Mouse (Mus musculus) gastrocnemius, postnatal 25 days (tissue): ENCODE measurements around the gene Rom1. TPM values are rescaled to one million over a fixed set of nuclear protein-coding genes. Genes with fewer than 3 reads are reported as not detected.

Experiments
- DNase-seq: peaks from one replicate; pipeline ENCODE4 v3.0.0; 2022
- total RNA-seq, 2 experiments: library from RNA; stranded (reverse); gene quantifications; 1 replicate in 1 of 2; 2 replicates in 1 of 2; pipeline ENCODE4 v1.2.3; 2021

Gene Rom1
- total RNA-seq, 2 experiments from 2014 or later, result 6.7 to 18.4 TPM

DNA sequence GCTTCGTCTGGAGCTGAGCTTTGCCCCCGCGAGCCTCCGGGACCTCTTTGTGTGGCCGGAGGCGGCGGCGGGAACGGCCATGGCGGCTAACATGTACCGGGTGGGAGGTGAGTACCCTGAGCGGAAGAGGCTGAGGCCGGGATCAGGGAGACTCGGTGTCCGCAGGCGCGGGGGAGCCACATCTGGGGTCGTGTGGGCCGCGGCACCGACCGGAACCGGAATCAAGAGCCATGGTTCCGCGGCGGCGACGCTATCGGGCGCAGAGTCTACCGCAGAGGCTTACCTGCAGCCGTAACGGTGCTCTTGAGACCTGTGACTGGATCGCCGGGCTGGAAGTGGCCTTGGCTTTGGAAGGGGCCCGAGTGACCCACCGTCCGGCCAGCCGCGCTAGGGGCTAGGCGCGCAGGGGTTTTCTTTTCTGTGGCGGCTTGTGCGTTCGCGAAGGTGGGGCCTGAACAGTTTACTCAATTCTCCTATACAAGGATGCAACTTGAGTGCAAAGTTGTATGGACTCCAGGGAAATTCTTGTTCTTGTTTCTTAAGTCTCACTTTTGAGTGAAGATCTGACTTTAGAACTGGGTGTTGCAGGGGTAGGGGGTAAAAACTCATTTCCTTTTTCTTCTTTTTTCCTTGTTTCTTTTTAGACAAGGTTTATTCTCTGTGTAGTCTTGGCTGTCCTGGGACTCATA lies 13.3 kb upstream of the Rom1 start:
- DNase-seq, result no peak

DNA sequence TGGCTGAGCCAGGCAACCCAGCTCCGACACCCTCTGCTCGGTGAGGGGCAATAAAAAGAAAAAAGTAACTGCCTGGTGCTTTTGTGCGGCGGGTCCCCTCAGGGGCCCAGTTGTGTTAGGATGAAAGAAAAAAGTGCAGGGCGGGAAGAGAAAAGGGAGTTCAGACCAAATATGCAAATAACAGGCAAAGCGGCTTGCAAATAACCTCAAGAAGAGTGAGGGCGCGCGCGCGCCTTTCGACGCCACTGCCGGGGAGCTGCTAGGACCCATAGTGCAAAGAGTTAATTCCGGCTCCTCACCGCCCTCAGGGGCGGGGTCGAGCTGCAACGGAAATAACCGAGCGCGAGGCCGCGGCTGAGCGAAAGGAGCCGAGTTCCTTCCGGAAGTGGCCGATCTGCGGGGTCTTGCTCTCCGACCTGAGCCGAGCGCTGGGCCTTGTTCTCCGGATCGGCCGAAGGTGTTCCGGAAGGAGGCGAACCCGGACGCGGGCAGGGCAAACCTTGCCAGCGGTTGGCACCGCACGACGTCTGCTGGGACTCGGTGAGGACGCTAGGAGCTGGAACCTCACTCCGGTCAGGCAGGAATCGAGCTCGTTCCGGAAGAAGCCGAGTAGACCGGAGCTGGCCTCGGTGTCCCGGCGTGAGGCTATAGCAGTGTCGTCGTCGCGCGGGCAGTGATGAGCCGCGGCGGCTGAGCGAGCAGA lies 12.5 kb upstream of the Rom1 start, which contains the start of gene Mta2:
Mta2 (plus strand) TSS at position 361 of the 703 bp plus-strand sequence.
- DNase-seq, result peak; percentile 97

DNA sequence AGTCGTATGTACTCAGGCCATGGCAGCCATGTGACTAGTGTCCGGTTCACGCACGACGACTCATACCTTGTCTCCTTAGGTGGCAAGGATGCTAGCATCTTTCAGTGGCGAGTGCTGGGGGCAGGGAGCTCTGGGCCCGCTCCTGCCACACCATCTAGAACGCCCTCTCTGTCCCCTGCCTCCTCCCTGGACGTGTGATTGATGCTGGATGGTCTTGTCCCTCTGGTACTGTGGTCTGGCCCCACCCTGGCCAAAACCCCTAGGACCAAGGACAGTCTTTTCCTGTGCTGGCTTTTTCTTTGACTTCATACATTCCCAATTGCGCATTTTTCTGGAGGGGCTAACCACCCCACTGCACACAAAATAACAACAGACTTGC lies 12.0 kb upstream of the Rom1 start:
- no peak for DNase-seq

DNA sequence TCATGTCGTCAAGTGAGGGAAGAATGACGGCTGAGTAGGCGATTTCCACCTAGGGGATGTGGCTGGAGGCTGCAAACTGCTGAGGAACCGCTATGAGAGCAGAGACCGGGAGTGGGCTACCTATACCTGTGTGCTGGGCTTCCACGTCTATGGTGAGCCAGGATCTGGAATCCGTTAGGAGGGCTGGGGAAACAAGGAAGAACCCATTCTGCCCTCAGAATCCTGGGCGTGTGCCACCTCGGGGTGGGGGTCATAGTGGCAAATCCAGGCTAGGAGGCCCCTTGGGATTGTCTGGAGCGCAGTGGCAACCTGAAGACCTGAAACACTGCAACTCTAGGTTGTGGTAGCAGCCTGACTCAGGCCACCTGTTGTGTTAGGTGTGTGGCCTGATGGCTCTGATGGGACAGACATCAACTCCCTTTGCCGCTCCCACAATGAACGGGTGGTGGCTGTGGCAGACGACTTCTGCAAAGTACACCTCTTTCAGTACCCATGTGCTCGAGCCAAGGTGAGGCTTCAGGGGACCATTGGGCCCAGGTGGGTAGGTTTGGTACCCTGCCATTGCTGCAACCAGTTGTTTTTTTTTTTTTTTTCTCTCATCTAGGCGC lies 11.5 kb upstream of the Rom1 start:
- no peak for DNase-seq

DNA sequence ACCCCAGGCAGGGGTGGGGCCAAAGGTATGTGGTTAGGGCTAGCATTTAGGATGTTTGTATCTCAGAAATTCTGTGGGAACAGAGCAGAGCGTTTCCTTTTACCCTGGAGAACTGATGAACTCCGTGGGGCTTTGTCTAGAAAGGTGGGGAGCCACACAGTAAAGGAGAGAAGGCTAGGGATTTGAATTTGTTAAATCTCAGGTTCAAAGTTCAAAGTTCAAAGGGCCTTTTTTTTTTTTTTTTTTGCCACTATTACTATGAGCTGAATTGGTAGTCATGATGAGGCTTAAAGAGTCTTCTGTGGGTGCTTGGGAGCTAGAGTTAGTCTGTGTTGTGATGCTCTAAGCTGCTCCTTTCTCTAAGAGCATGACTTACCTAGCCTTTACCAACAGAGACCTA lies 7.6 kb upstream of the Rom1 start:
- DNase-seq, result no peak

DNA sequence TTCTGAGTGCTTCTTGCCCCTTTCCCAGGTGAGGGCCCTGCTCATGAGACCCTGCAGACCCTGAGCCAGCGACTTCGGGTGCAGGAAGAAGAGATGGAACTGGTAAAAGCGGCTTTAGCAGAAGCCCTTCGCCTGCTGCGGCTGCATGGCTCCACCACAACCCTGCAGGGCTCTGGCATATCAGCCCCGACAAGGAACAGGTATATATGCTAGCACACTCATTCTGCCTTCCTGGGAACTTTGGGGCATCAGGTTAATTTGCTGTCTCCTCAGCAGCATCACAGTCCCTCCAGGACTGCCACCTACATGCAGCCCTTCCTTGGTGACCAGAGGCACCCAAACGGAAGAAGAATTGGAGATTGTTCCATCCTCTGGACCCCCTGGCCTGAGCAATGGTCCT lies 1.6 kb upstream of the Rom1 start:
- DNase-seq, result no peak

DNA sequence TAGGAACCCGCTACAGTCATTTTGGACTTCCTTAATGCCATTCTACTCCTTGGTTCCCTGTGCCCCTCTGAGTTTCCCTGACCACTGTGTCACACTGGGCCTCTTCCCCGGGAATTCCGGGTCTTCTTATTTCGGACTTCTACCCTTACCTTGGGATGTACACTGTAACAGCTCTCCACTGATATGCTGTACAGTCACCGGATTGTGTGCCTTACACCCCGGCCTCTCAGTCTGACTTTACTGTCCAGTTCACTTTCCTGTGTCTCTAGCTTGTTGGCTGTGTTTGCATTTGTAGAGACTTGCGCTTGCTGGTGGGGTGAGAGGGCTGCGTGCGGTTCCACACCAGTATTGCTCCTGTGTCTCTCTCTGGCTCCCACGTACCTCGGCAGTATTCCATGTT lies 961 bp upstream of the Rom1 start:
- DNase-seq, result no peak

DNA sequence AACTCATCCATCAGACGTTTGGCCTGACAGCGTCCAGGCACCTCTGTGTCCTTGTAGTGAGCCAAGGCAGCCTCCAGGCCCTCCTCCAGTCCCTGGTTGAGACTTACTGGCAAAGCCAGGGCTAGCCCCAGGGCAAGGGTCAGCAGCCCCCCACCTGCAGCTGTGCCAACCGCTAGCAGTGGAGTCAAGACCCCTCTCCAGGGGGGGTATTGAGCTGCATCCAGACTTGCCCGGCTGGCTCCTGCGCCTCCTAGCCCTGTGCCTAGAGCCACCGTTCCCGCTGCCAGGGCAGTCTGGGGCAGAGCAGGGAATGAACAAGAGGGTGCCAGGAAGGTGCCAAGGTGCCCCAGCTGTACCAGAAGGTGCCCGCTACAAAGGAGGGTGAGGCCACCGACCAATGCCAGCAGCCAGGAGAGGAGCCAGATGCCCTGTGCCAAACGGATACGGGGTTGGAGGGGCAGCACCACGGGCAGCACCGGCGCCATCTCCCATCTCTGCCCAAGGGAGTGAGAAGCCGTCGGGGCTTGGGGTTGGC lies 400 bp downstream of the Rom1 start:
- DNase-seq, result no peak

DNA sequence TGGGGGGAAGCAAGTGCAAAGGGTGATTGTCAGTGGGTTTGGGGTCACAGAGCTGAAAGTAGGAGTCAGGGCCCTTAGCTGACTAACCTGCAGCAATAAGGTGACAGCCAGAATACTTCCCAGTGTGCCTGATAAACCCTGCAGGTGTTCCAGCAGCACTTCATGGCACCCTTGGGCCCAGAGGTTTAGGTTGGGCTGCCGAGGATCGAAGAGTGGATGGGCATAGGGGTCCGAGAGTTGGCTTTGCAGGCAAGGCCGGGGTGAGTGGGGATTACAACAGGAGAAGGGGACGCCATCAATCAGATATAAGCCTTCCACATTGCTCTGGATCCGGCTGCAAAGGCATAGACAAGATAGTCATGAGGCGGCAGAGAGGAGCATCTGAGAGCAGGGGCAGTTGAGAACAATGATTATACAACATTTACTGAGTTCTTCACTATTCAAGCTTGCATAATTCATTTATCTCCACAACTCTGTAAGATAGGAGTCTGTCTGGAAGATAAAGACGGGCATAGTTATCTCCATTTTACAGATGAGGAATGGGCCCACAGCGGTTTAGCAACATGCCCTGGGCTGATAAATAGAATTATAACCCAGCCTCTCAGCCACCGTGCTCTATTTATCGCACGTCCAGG lies 1.1 kb downstream of the Rom1 start:
- no peak for DNase-seq

DNA sequence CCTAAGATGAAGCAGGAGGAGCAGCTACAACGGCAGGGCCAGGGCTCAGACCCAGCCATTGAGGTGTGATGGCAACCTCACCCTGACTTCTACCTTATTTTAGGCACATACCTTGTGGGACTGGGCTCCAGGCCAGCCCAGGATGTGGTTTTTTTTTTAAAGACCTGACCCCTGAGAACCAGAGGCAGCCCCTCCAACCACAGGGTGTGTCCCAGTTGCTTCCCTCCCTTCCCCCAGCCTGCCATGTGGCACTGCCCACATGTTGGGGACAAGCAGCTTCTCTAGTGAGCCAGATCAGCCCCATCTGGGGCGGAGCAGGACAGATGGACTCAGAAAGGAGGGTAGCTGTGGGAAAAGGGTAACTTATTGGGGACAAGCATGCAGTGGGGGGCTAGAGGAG lies 2.4 kb downstream of the Rom1 start:
- DNase-seq, result no peak

DNA sequence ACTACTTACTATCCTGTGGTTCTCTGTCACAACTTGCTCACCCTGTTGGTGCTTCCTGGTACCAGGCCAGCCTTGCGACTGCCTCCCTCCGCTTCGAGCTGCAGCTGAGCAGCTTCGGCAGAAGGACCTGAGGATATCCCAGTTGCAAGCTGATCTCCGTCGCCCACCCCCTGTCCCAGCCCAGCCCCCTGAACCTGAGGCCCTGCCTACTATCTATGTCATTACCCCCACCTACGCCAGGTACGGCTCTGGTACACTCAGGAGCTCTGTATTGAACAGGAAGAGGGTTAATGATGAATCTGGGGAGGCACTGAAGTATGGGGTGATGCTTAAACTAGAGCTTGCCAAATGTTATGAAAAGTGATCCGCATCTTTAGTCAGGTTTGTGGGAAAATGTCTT lies 7.4 kb downstream of the Rom1 start:
- no peak for DNase-seq

DNA sequence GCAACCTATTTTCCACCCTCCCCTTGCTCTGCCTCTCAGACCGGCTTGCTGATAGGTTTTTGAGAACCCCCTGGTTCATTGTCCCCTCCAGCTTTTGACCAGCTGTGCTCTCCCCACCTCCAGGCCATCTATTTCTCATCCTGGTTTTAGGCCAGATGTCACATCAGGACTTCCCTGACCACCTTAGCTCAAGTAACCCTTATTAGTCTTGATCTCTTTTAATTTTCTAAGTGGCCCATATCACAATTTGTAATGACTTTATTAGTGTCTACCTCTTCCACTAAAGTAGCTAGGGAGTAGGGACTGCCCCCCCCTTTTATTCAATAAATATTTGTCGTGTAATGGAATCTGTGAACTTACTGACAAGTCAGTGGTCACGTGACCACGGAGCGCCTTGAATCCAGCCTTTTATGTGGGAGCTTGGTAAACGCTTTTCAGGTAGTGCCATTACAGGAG lies 8.3 kb downstream of the Rom1 start:
- no peak for DNase-seq

DNA sequence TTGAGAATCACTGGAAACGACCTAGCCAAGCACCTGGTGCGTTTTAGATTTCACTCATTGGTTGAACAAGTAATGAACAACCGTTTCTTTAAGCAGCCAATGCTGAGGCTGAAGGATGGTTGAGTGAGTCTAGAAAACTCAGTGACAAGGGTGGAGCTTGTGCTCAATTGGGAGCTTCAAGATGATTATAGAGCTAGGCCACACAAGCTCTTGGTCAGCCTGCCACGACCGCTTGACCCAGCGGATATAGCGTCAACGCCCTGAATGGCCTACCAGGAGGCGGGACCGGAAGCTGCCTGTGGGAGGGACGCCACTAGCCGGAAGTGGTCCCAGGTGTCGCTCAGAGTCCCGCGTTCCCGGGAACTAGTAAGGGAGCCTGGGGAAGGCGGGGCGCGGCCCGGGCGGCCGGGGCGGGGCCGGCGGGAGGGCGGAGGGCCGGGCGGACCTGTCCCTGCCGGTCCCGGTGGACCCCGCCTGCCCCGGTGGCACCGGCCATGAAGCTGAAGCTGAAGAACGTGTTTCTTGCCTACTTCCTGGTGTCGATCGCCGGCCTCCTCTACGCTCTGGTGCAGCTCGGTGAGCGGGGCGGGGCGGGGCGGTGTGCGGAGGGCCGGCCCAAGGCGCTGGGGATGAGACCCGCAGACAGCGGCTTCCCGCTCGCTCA lies 9.0 kb downstream of the Rom1 start, which contains the start of gene B3gat3:
B3gat3 (plus strand) TSS at position 302 of the 664 bp plus-strand sequence.
- DNase-seq, result peak; percentile 95

DNA sequence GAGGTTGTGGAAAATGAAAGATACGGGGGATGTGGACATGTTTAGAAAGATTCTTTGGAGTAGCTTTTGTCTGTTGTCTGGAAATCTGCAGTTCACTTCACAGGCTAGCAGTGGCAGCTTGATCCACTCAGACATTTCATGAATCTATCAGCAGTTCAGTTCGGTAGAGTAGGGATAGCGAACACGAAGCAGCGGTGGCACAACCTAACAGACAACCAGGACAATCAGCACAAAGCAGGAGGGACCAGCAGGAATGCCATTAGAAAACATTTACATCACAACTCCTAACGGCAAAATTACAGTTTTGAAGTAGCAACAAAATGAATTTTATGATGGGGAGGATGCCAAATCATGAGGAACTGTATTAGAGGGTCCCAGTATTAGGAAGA lies 9.5 kb downstream of the Rom1 start:
- no peak for DNase-seq

DNA sequence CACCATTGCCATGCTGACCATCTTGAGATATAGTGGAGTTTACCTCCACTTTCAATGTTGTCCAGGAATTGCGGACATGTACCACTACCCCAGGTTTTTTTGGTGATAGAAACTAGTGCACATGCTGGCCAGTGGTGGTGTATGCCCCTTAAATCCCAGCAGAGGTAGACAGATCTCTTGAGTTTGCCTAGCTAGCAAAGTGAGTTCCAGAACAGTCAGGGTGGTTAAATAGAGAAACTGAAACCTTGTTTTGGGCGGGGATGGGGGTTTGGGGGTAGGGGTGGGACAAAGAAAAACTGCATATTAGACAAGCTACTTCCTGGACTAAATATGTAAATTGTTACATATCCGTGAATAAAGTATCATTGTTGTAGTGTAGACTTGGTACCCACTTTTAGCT lies 10.2 kb downstream of the Rom1 start:
- no peak for DNase-seq

DNA sequence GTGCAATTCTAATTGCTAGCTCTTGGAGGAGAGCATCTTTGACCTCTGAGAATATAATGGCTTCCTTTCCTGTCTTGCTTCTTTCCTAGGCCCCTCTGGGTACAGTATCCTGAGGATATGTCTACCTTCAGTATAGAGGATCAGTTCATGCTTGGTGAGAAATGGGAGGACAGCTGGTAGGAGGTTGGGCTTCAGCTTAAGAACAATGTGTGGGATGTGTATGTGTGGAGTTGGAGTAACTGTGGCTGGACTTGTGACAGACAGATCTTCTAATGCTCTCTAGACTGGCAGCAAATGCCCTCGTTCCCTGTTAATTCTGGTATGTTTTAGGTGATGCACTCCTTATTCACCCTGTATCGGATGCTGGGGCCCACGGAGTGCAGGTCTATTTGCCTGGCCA lies 14.9 kb downstream of the Rom1 start:
- no peak for DNase-seq

DNA sequence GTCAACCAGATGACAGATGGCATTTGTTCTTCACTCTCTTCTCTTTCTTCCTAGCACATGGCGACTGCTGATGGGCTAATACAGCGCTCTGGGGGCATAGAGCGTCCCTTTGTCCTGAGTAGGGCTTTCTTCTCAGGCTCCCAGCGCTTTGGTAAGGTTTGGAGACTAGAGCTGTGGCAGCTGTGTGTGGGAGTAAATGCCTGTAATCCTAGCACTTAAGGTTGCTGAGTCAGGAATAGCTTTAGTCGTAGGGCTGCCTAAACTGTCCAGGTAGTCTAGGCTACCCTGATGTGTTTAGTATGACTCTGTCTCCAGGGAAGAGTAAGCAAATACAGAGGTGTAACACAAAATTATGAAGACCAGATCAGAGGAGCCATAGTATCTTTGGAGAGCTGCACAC lies 17.3 kb downstream of the Rom1 start:
- DNase-seq, result no peak

DNA sequence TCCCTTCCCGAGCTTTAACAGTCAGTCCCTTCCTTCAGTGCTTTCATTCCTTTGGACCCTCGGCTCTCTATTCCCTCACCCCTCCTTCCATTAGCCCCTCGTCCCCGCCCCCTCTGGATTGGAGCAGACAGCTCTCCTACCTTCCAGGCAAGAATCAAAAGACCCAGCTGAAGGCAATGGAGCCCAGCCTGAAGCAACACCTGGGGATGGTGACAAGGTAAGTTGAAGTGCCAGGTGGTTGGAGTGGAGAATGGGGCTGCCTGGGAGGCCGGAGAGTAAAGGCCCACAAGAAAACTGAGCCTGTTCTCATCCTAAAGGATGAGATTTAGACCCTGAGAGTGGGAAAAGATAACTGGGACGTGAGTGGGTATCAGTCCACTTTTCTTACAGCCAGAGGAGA lies 20.6 kb downstream of the Rom1 start:
- DNase-seq, result no peak

DNA sequence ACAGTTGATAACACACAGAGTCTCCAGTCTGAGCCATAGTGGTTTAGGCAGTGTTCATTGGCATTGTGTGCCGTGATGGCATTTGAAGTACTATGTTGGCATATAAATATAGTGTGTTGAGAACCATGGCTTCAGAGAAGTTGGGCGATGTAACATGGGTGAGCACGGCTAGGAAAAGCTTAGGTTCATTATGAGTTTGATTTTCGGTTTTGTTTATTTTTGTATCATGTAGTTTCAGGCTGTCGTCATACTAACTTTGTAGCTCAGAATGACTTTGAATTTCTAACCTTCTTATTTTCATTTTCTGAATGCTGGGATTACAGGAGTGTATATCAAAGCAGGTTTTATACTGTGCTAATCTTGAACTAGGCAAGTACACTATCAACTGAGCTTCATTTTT lies 25.7 kb downstream of the Rom1 start:
- no peak for DNase-seq

DNA sequence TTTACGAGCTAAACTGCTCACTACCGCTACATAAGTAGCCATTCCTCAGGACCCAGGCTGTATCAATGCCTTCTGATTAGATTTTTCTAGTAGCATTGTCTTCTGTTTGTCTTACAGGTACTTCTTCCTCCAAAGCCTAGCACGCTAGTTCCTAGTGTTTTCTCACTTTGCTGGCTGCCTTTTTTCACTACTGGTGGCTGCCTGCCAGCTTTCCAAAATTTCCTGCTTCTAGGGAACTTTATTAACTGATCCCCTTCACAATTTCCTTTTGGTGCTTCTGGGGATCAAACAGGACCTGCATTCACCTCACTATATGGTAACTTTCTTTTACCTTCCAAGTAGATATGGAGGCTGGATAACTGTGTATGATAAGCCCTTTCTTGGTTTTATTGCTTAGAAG lies 30.1 kb downstream of the Rom1 start:
- no peak for DNase-seq

DNA sequence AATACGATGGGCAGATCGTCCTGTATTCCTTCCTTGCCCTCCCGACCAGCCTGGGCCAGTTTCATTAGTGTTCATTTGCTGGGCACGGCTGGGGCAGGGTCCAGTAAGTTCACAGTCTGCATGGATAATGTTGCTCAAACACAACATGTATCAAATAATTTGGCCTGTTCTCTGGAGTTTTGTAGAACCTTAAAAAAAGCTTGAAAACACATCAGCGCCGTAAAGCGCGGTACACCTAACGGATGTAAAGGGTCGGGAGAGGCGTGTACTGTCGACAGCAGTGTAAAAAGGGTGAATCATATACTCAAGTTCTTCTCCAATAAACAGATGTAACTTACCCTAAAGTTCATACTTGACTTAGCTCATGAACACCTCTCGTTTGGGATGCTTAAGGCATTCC lies 30.6 kb downstream of the Rom1 start:
- DNase-seq, result no peak

DNA sequence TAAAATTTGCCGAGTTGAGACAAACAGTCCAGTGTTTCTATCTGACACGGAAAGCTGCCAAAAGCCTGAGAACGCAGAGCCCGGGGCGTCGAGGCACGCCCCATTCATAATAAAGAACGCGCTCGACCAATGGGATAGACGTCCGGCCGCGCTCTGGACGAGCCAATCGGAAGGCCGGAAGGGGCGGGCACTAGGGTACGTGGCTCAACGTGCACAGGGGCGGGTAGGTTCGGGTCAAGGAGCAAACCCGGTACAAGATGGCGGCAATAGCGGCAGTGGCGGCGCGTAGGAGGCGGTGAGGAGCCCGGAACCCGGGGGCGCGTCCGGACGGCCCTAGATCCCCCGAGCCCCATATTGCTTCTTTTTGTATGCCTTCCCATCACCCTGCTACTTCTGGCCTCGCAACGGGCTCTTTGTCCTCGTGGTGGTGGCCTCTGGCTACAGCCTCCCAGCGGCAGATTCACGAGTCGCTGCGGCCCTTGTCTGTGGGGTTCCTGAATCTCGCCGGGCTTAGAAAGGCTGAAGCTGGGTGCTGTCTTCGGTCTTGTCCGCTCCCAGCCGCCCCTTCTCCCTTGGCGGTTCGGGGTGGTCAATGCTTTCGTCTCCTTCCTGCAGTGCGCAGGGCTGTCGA lies 31.2 kb downstream of the Rom1 start, which contains the start of gene Ganab:
Ganab (plus strand) TSS at position 207 of the 631 bp plus-strand sequence.
- peak; percentile 93 for DNase-seq
